Mouse (Mus musculus): ENCODE results near the gene Capn11.
A peak's percentile ranks its signal among the peaks of the same experiment; 100 is the strongest.

The Capn11 gene

DNA sequence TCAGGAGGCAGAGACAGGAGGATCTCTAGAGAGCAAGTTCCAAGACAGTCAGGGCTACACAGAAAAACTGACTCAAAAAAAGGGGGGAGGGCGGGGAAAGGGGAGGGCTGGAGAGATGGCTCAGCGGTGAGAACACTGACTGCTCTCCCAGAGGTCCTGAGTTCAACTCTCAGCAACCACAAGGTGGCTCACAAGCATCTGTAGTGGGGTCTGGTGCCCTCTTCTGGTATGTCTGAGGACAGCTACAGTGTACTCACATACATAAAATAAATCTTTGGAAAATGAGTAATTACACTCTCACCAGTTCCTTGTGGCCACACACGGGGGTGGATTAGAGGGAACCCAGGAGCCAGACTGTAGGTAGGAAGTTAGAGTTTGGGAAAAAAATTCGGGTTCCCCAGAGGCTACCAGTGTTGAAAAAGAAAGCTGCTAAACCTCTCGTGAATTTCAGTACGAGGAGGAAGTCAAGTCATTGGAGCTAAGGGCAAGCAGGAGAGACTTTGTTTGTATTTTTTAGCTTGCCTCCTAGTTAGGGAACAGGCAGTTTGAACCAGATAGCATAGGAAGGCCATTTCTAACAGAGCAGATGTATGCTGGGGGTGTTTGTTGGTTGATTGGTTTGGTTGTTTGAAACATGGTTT, 76.3 kb downstream of the Capn11 start:
- peak; percentile 76 for DNase-seq (ENCODE audit: low read depth, low spot score)

DNA sequence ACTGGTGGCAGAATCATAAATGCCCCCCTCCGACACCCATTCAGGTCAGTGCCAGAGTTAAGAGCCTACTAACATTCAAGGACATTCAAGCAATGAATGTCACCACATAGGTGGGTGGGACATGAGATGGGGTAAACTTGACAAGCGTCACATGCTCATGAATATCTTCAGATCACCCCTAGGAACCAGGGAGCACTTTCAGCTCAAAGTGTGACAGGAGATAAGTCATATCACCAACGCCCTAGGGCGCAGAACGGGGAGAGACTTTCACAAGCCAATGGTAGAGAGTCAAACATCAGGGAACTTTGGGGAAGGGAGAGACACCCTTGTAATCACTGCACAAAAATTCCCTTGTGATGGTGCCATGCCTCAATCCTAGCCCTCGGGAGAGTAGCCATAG, 76.9 kb downstream of the Capn11 start:
- no peak for DNase-seq (ENCODE audit: low read depth, low spot score)

DNA sequence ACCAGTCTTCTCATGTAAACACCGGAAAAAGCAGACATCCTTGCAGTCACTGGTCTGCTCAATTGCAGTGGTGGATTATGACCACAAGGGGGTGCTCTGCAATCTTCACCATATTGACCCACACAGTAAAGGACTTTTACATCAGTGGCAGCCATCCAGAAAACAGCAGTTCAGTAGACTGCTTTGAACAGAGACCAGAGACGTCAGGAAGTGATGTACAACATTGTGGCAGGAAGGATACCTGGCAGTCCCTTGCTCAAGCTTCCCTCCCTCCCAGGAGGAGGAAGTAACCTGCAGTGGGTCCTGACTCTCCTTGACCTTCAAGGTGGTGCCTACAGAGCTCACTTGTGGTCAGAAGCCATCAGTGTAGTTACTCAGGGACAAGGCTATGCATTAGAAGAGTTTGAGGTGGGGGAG, 77.5 kb downstream of the Capn11 start:
- DNase-seq (ENCODE audit: low read depth, low spot score) = peak; percentile 87

DNA sequence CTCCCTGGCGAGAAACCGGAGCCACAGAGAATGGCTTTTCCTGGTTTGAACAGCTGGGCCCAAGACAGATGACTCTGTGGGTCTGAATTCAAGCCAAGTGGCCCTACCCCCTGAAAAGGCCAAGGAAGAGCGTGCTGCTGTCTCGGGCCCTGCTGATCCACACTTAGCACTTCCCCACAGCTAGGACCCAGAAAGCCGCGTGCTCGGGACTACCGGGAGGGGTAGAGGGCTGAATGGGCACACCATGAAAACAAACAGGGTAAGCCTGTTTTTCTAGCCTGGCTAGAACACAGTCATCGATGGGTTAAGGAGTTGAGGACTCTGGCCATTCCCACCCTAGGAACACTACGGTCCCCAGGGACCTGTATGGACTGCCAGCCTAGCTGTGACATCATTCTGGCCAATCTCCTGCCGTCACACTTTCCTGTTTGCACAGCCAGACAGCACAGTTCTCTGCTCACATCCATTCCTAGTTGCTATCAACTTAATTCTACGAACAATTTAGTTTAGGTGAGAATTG, 78.1 kb downstream of the Capn11 start:
- no peak for DNase-seq (ENCODE audit: low read depth, low spot score)

Measured in ES-CJ7 (cell line).